Mouse (Mus musculus) layer of hippocampus, adult 2 months (tissue): ENCODE measurements around the gene 1700029P11Rik. TPM values are rescaled to one million over a fixed set of nuclear protein-coding genes. Genes with fewer than 3 reads are reported as not detected.
"Not testable (repeated sequence)": the region's sequence is repeated elsewhere in the genome, so short reads cannot be mapped to it uniquely, and the experiment has no call there.

Experiments
- DNase-seq, 2 experiments: peaks; one replicate each; pipeline ENCODE4 v3.0.0; 2022; ENCODE audit warnings: low spot score in 2 of 2
- H3K27ac ChIP-seq: fragments of 200-600 bp; 2 replicates; pipeline ENCODE4 v1.8.1; 2022
- H3K4me3 ChIP-seq: fragments of 200-600 bp; 2 replicates; pipeline ENCODE4 v1.8.1; 2022; ENCODE audit warnings: mild to moderate bottlenecking
- CTCF ChIP-seq: fragments of 200-600 bp; conservative IDR thresholded peaks from 2 replicates; pipeline ENCODE4 v1.8.1; 2022; ENCODE audit warnings: antibody characterized with exemption, mild to moderate bottlenecking, moderate library complexity
- total RNA-seq, 2 experiments: library from RNA; stranded (reverse); gene quantifications; 2 replicates each; pipeline ENCODE4 v1.2.3; 2021

The 1700029P11Rik gene
- total RNA-seq, 2 experiments from 2014 or later = not detected

DNA sequence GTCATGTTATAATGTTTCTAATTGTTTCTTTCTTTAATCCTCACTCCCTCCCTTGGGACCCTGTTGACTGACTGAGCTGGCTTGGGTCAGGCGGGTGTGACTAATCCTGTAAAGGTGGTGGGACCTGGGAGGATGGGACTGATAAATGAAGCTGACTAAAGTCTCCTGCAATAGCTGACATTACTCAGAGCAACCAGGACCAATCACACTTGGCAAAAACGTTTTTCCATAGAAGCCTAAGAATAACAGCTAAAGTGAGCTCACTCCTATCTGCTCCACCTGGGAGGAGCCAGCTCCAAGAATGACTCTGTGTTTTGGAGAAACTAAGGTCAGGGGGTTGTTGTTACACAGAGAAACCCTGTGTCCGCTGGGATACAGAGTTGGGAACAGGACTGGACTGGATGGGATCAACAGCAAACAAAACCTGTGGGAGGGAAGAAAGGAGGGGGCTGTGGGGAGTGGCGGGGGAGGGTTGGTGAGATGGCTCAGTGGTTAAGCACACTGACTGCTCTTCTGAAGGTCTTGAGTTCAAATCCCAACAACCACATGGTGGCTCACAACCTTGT lies 15.3 kb upstream of the 1700029P11Rik start:
- no peak for DNase-seq
- H3K27ac ChIP-seq = no peak overlapping the region
- no peak; the same call in 1 of the 2 replicates for TF ChIP-seq CTCF
- H3K4me3 ChIP-seq = no peak overlapping the region

DNA sequence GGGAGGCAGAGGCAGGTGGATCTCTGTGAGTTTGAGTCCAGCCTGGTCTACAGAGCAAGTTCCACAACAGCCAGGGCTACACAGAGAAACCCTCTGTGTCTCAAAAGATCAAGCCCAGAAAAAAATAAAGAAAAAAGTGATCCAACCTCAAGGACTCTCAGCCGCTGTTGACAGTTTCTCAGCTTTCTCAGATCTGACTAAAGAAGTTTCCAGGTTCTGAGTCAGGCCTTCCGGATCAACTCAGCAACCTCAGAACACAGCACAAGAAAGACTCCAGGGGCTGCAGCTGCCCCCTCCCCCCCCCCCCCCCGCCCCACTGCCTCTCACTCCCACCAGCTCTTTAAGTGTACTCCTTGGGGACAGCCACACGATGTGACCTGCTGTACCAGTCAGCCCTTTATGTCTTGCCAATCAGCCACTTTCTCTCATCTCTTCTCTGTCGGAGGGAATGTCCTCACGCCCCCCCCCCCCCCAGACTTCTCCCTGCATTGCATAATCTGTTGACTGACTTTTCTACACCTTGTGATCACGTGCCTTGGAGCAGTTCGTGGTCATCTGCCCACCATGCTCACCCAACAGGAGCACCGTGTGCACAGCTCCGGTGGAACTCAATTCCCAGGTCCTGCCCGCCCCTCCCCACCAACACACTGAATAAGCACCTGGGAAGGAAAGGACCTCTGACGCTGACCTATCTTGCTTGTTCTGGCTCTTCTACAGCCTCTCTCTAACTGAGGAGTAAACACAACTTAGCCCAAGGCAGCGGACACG lies 14.1 kb upstream of the 1700029P11Rik start:
- Histone ChIP-seq H3K4me3 (no peak overlapping the region), H3K27ac (no peak overlapping the region)
- no peak for TF ChIP-seq CTCF
- no peak for DNase-seq

DNA sequence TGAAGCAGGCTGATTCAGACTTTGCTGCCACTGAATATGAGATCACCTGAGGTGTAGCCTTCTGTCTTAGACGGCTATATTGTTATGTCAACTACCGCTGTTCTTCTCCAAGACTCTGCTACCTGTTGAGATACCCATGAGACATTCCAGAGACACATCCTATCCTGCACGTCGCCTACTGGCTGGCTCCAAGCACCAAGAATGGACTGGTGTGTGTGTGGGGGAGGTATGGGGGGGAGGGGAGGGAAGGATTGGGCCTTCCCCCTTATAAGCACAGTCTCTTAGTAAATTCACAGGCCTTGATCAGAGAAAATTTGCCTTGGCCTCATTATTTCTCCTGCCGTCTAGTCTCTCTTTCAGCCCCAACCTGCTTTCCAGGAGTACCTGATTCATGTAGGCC lies 12.5 kb upstream of the 1700029P11Rik start:
- no peak for DNase-seq
- no peak for TF ChIP-seq CTCF
- Histone ChIP-seq H3K27ac (no peak overlapping the region), H3K4me3 (no peak overlapping the region)

DNA sequence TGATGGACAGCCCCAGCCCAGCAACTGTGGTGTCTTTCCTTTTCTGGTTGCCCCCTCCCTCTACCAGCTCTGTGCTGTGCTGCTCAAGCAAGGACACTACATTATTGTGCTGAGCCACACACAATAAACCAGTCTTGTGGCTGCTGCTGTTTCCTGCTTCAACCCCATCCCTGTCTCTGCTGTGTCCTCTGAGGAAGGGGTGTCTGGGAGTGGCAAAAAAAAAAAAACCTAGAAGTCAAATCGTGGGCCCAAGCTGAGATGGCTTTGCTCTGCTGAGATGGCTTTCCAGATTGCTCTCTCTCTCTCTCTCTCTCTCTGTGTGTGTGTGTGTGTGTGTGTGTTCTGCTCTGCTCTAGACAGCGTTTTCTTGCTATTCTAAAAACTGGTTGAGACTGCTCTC lies 11.9 kb upstream of the 1700029P11Rik start:
- no peak overlapping the region for H3K27ac ChIP-seq
- no peak for DNase-seq
- no peak for TF ChIP-seq CTCF
- no peak overlapping the region for H3K4me3 ChIP-seq

DNA sequence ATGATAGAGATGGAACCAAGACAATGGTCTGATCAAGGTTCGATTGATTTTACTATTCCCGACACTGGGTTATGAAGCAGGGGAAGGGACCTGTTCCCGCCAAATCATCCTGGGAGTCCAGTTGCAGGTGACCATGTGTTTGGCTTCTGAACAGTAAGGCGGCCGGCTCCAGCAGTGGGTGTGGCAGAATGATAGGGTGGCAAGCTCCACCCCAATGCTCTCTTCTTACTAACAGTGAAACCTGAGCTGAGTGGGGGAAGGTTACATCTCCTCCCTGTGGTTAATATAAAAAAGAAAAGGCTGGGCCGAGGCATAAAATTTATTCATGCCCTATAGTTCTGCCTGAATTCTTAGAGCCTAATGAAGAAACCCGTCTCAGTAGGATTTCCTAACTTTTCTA lies 11.2 kb upstream of the 1700029P11Rik start:
- TF ChIP-seq CTCF = no peak
- H3K4me3 ChIP-seq = no peak overlapping the region
- no peak for DNase-seq
- no peak overlapping the region for H3K27ac ChIP-seq

DNA sequence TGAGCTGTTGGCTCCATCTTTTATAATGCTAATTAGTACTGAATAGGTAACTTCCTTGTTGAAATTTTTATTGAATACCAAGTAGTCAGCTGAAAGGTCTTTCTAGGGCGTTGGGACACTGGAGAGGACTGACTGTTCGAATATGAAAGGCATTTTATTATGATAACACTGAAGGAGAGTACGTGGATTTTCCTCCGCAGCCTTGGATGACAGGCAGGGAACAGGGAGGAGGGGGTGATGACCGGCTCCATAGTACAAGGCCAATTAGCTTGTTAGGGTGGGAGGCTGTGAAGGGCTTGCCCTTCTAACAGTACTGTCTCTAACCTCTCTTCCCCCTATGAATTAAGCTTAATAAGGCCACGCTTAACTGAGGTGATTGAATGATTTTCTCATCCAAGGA lies 10.7 kb upstream of the 1700029P11Rik start:
- not testable (repeated sequence) for H3K27ac ChIP-seq, DNase-seq, H3K4me3 ChIP-seq

DNA sequence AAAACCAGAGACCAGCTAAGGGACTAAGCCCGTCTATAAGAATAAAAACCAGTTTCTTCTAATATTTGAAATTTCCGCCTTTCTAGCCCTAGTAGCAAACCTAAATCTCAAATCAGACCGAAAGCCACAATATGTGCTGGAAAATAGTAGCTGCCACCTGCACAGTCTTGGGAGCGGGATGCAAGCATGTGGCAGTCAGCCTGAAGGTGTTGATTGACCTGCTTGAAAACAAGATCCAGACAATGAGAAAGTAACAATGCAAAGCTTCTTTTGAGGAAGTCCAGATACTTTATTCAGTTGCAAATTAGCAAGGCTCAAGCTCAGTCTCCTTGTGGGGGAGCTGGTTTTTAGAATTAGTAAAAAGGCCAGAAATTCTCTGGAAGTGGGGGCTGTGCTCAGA lies 9.8 kb upstream of the 1700029P11Rik start:
- H3K4me3 ChIP-seq, DNase-seq, H3K27ac ChIP-seq: not testable (repeated sequence)

DNA sequence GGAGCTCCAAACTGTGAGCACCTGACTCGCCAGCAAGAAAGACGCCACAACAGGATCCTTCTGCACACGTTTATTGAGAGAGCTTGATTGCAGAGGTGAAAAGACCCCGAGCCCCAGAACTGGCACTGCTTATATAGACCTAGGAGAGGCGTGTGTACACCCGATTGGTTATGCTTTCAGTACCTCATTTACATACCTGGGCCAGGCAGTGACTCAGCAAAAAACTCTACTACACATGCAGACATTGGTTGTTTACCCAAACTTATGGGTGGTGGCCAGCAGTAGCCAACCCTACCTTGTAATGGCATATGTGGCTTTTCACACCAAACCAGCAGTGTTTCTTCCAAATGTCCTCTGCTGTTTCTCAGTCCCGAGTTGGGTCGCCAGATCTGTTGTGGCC lies 5.2 kb upstream of the 1700029P11Rik start:
- peak overlapping the region; percentile 65; the same call in 1 of the 2 replicates for H3K27ac ChIP-seq
- H3K4me3 ChIP-seq, DNase-seq: not testable (repeated sequence)

DNA sequence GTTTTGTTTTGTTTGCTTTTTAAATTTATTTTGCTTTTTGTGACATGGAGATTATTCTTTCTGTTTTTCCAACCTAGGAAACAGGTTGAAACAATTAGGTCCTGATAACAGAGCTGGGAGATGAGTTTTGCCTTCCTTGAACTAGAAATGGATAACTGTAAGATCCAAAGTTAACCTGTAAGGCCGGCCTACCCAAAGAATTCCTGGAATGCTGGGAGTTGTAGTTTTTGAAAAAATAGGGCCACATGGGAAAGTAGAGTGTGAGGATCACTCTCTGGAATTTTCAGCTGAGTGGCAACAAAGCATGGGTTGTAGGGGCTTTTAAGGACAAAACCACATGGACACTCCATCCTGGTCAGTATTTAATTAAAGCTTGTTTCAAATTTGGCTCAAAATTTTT lies 1.8 kb downstream of the 1700029P11Rik start:
- no peak overlapping the region for H3K27ac ChIP-seq
- DNase-seq = no peak
- H3K4me3 ChIP-seq = no peak overlapping the region
- TF ChIP-seq CTCF = no peak

DNA sequence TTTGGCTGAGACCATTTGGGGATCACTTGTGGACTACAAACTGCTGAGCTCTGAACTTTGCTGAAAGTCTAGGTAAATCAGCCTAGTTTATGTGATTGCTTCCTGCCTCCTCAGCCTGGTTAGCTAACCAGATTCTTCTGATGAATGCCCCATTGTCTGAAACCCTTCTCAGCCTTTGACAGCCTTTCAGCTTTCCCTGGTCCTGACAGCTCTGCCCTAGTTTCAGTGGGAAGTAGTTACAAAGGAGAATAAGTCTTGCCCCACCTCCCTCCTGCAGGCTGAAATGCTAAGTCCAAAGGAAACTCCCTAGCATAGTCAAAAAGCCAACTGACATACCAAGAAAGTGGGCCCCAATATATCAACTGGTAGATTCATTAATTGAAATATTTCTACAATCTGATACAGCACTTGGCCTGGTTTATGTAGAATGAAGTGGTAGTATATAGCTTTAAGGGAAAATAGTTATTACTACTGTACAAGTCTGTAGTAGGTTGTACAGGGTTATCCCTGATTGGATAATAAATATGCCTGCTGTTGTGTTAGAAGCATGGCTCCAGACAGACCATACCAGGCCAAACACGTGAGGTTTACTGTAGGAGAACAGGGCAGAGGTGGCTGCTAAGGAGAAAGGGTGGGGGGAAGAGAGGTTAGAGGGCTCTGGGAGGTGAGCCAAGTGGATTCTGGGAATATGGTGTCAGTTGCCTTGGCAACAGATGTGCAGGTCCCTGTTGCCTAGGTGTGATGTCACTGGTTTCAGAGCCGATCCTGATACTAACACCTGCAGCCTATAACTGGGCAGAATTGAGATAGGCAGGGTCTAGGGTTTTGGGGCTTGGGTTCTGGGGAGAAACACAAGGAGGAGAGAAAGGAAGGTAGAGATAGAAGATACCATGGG lies 5.2 kb downstream of the 1700029P11Rik start:
- no peak for TF ChIP-seq CTCF

DNA sequence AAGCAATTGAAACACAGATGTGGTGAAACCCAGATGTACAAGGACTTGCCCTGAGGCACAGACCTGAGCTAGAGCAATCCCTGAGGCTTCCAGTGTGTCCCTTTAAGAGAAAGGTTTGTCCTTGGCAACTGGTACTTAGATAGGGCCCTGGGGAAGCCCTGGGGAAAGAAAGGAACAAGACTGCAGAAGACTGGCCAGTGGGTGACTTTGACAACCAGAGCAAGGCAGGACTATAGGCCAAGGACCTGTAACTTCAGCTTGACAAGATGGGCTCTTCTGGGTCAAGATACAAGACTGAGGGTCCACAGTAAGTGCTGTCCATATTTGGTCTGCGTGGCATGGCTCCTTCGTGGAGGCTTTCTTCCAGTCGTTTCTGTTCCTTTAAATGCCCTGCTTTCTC lies 7.3 kb downstream of the 1700029P11Rik start, which contains the start of gene Xrcc6:
Xrcc6 (plus strand) TSS at position 190 of the 400 bp plus-strand sequence.
- no peak for DNase-seq
- peak within 1 kb of the TSS; percentile 72 for H3K27ac ChIP-seq
- TF ChIP-seq CTCF = no peak
- H3K4me3 ChIP-seq = no peak within 1 kb of the TSS

More for the DNA sequence above, 5.2 kb downstream of the 1700029P11Rik start:
- Histone ChIP-seq H3K4me3 (no peak overlapping the region), H3K27ac (peak overlapping the region; percentile 79)
- DNase-seq = peak in 1 of 2 experiments; percentile 29

DNA sequence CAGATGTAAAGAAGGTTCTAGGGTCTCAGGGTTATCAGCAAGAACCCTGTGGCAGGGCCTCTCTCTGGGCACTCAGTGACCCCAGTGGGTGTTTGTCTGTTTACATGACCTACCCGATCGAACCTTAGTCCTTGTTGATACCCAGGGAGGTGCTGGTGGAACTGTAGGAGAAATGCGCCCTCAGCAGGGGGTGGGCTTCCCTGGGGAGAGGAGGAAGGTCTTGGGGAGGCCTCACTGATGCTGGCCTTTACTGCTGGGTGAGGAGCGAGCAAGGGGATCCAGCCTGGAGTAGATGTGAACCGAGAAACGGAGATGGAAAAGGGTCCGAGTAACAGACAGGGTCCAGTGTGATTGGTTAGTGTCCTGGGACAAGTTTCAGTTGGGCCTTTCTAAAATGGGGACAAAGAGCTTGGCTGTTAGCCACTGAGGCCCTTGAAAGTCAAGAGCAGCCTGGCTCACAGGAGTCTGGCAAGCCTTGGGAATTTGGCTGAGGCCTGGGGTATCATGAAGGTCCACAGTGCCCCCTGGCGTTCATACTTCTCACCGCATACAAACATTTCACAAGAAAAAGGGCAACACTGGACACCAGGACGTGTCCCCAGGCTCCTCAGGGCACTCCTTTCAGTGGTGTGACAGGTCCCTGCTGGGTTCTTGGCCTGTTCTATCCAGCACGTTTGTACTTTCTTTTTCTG lies 9.2 kb downstream of the 1700029P11Rik start:
- peak; percentile 91 for TF ChIP-seq CTCF
- Histone ChIP-seq H3K4me3 (no peak overlapping the region), H3K27ac (peak overlapping the region; percentile 72)
- peak; percentile 89 to 90 for DNase-seq

DNA sequence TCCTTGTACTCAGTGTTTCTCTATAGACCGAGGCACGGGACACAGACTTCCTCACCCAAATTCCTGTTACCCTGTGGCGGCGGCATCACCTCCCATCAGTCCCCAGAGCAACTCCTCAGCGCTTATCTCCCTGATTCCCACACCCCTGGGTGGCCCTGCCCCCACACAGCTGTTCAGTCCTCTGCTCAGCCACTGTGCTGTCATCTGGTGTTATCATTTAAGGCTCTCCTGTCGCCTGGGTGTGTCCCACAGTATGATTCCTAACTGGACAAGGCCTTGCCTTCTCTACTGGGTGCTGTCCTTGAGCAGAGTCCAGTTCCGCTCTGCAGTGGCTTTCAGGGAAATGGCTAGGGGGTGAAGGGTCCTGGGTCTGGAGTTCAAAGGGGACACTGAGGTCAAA lies 10.2 kb downstream of the 1700029P11Rik start:
- H3K27ac ChIP-seq = no peak overlapping the region
- no peak overlapping the region for H3K4me3 ChIP-seq
- no peak for DNase-seq
- TF ChIP-seq CTCF = no peak
